Mouse (Mus musculus) adrenal gland, adult (tissue): ENCODE data around the gene Rad51b.

Experiments used
- DNase-seq, 2 experiments: peaks; one replicate each; pipeline ENCODE4 v3.0.0; 2022 to 2023; ENCODE audit warnings: low spot score in 1 of 2; ENCODE audit not compliant: inconsistent age in 2 of 2

The Rad51b gene

GRCm38 (mm10) chr12:79560084-79560699 lies 263.1 kb downstream of the Rad51b start:
- DNase-seq: no peak

DNA sequence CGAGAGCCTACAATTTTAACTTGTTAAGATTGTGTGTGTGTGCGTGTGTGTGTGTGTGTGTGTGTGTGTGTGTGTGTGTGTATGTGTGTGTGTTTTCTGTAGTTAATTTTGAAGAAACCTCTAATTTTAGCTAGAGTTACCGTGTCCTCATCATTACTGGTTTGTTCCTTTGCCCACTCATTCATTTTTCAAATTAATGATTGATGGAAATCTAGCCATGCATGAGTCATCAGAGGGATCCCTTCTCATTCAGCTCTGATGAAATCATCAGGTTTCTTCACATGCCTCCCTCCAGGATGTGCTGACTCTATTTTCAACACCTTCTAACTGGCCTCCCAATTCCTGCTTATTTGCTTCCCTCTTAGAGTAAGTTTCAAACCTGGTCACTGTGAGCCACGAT lies 263.8 kb downstream of the Rad51b start:
- peak in 1 of 2 experiments; percentile 68 for DNase-seq

GRCm38 (mm10) chr12:79574159-79575040 lies 277.3 kb downstream of the Rad51b start:
- DNase-seq: no peak

DNA sequence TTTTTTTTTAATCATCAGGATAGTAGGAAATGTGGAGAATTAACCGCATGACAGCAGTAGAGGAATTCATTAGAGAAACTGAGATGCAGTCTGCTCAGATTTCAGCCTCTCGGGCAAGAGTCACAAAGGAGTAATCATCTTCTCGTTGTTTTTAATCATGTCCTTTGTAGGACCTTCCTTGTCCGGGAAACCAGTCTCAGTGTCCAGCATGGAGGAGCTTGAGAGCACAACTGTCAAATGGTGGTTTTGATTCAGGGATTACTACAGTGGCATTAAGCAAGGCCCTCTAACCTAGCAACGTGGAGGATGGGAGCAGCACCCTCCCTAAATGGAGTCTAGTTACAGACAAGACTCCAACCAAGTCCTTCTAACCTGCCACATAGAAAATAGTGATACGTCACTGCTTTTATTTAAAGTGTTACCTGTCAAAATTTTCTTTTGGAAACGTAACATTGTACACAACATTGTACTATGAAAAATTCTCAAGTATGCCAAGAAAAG lies 278.0 kb downstream of the Rad51b start:
- no peak for DNase-seq

GRCm38 (mm10) chr12:79577525-79577924 lies 280.4 kb downstream of the Rad51b start:
- no peak for DNase-seq

GRCm38 (mm10) chr12:79579018-79579585 lies 282.0 kb downstream of the Rad51b start:
- DNase-seq: no peak

GRCm38 (mm10) chr12:79579837-79580236 lies 282.8 kb downstream of the Rad51b start:
- no peak for DNase-seq

DNA sequence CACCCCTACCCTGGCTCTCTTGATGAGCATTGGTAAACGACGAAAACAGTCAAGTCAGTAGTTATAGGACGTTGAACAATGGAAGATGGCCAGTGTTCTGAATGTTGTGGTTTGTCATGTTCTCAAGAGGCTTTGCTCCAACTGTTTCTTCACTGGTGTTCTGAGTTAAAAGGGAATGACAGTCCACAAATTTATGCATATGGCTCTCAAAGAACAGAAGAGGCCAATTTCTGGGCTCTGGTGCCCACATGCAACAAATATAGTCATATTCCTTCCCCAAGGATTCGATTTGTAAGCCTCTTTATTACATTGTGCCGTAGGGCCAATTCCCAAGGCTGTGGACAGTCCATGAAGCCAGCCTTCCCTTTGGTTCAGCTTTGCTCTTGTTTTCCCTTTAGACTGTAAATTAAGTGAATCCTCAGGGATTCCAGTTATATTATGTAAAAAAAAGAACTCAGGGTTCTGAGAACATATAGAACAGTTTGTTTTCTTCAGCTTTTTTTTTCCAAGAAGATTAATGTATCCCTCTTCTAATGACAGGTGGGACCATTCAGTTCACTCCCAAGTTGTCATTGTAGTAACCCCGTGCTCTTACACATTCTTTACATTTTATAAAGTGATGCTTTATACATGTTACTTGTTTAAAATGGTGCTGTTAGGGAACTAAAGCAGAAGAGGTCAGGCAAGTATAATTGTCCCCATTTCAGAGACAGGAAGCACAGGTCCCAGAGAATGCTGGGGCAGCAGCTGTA lies 287.6 kb downstream of the Rad51b start:
- DNase-seq: no peak

- DNase-seq: peak in 1 of 2 experiments; percentile 64
These were observed 288.3 kb downstream of the Rad51b start for GRCm38 (mm10) chr12:79585336-79585735.

DNA sequence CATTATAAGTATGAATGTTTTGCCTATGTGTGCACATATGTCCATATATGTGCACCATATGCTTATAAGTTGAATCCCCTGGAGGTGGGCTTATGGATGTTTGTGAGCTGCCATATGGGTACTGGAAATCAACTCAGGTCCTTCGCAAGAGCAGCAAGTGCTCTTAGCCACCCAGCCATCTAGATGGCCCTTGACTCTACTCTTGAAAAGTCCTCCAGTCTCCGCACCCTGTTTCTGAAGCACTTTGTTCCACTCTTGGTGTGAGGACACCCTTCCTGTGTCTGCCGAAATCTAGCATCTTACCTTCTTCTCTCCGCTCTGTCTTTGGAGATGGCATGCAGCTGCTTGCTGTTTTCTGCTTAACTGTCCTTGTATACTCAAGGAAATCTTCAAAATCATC lies 291.7 kb downstream of the Rad51b start:
- no peak for DNase-seq

DNA sequence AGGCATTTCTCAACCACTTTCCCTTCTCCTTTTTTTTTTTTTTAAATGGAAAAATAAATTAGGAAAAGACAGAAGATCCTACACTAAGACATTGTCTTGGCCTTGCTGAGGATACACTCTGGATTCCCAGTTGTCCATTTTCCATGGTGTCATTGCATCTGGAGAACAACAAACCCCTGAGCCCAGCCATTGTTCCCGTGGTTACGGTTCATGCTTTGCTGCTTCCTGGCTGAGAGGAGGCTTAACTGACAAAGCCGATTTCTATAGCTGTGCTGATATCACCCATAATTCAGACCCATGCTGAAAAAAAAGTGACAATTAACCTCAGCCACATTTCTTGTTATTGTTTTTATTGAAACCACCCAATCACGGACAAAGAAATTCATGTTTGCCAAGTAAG lies 295.1 kb downstream of the Rad51b start:
- no peak for DNase-seq

DNA sequence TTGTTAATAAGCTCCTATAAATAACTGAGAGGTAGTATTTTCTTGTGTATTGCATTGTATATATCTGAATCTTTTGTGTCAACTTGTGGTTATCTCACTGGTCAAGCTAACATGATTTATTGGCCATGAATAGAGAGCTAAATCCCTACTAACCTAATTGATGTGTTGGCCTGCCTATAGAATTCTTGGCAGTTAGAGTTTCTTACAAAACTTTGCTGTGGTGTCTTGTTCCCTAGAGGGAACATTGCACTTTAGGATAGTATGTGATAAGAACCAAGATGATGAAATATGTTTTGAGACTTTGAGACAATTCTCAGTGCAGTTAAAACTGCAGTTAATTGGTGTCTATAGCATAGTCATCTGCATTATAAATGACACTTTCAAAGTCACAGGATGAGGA lies 299.8 kb downstream of the Rad51b start:
- DNase-seq: no peak

DNA sequence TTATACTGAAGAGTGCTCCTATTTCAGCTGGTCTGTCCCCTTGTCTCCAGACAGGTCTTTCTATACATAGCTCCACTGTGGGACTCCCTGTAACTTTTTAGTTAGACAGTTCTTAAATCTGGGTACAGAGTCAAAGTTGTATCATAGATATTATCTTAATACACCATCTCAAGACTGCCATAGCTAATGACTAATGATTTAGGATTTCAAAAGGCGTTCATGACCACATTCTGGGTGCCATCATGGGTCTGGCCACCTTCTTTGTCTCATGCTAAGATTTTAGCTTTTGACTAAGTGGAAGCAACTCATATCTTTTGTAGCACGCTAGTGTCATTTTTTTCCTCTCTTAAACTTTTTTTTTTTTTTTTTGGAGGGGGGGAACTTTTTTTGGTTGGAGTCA lies 300.3 kb downstream of the Rad51b start:
- DNase-seq: no peak

- DNase-seq: no peak
These were observed 300.7 kb downstream of the Rad51b start for GRCm38 (mm10) chr12:79597786-79598185.

- DNase-seq: peak; percentile 42 to 82
These were observed 301.4 kb downstream of the Rad51b start for GRCm38 (mm10) chr12:79598496-79598895.

- peak; percentile 45 to 88 for DNase-seq
These were observed 301.8 kb downstream of the Rad51b start for GRCm38 (mm10) chr12:79598901-79599300.

- DNase-seq: peak; percentile 92 to 96
These were observed 303.2 kb downstream of the Rad51b start for GRCm38 (mm10) chr12:79600149-79600769.

DNA sequence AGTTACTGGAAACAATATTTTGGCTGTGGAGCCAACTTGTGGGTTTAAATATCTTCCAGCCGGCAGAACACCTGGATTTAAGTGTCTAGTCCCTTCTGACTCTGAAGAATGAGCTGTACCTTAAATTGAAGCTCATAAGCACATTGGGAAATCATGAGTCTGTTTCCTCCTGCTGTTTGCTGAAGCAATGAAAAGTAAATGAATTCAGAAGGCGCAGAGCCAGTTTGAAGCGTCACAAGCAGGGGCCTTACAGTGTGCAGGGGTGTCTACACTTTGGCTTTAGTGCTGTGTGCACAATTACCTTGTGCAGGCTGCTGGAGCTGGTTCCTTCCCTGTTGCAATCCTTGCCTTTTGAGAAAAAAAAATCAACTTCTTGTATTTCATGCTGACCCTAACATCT lies 305.6 kb downstream of the Rad51b start:
- no peak for DNase-seq

GRCm38 (mm10) chr12:79604850-79605249 lies 307.8 kb downstream of the Rad51b start:
- DNase-seq: peak in 1 of 2 experiments; percentile 63

GRCm38 (mm10) chr12:79606197-79606631 lies 309.1 kb downstream of the Rad51b start:
- no peak for DNase-seq
